ENCODE assay signal across 9 mouse cellular contexts in genomic region chr3:45681410-45681809, GRCm38 (mm10).
DNase-seq lines count a peak whose midpoint lies in the region; ATAC-seq and TF ChIP-seq lines count a peak whose summit lies in the region.
"Had no signal": no experiment of that assay in that cellular context is flagged by ENCODE, and none has a peak within 500 bp of the region (broad histone marks: within the 10 kb centered on the region; RNA-seq: fewer than 3 reads in every experiment).

No protein-coding gene starts in this region.

- no peaks in the 10 kb centered on the region; the same call in 1 of the 2 replicates for H3K27me3 ChIP-seq in lung, embryonic 16.5 days (ENCODE audit: control insufficient read depth, insufficient read depth, low read depth, low read length)
- H3K27me3 ChIP-seq in embryonic facial prominence, embryonic 13.5 days = peaks cover 8% of the 10 kb centered on the region
- H3K27me3 ChIP-seq in midbrain, embryonic 10.5 days (ENCODE audit: low read depth, poor library complexity, severe bottlenecking) = no peaks in the 10 kb centered on the region
- no peaks in the 10 kb centered on the region; the same call in 1 of the 2 replicates for H3K27me3 ChIP-seq in stomach, embryonic 16.5 days (ENCODE audit: control insufficient read depth, insufficient read depth, low read length)
- no peaks in the 10 kb centered on the region for H3K27me3 ChIP-seq in liver, embryonic 11.5 days (replicated peaks; ENCODE audit: control insufficient read depth, insufficient read depth, low read length)

- no peak overlapping the region for H3K9ac ChIP-seq in lung, embryonic 16.5 days (ENCODE audit: low read length)
- no peak overlapping the region for H3K9ac ChIP-seq in embryonic facial prominence, embryonic 13.5 days
- no peak overlapping the region for H3K9ac ChIP-seq in stomach, embryonic 16.5 days (ENCODE audit: low read length)
- H3K9ac ChIP-seq in liver, embryonic 11.5 days (ENCODE audit: low read depth, low read length) = no peak overlapping the region

- 11% methylated on average over 12 of the region's 12 CpGs for WGBS in lung, embryonic 16.5 days
- 14% methylated on average over 12 of the region's 12 CpGs for WGBS in lung, adult 2 months
- WGBS in embryonic facial prominence, embryonic 13.5 days = 7% methylated on average over 12 of the region's 12 CpGs
- 2% methylated on average over 12 of the region's 12 CpGs for WGBS in midbrain, embryonic 10.5 days
- 12% methylated on average over 12 of the region's 12 CpGs for WGBS in stomach, embryonic 16.5 days
- 14% methylated on average over 12 of the region's 12 CpGs for WGBS in liver, embryonic 11.5 days

- ATAC-seq in lung, embryonic 16.5 days (ENCODE audit: low read depth) = no peak
- no peak for ATAC-seq in embryonic facial prominence, embryonic 13.5 days (ENCODE audit: insufficient number of reproducible peaks, insufficient read depth, low FRiP score, low TSS enrichment, low read depth)
- ATAC-seq in stomach, embryonic 16.5 days (ENCODE audit: insufficient read depth, low FRiP score) = no peak
- ATAC-seq in liver, embryonic 11.5 days (replicated peaks; ENCODE audit: low FRiP score) = no peak

- no peaks in the 10 kb centered on the region for H3K4me1 ChIP-seq in lung, embryonic 16.5 days (replicated peaks; ENCODE audit: control insufficient read depth, insufficient read depth, low read length)
- no peaks in the 10 kb centered on the region for H3K4me1 ChIP-seq in lung, adult 2 months (ENCODE audit: control insufficient read depth, insufficient read depth, low read length)
- H3K4me1 ChIP-seq in embryonic facial prominence, embryonic 13.5 days = no peaks in the 10 kb centered on the region
- peaks cover 10% of the 10 kb centered on the region for H3K4me1 ChIP-seq in midbrain, embryonic 10.5 days
- H3K4me1 ChIP-seq in stomach, embryonic 16.5 days (ENCODE audit: control insufficient read depth, insufficient read depth, low read length) = no peaks in the 10 kb centered on the region
- no peaks in the 10 kb centered on the region for H3K4me1 ChIP-seq in liver, embryonic 11.5 days (replicated peaks; ENCODE audit: control insufficient read depth, insufficient read depth, low read length)

- no peak for TF ChIP-seq CTCF in lung, adult 2 months (IDR thresholded peaks at IDR 0.05; ENCODE audit: insufficient read depth, low read length)

- H3K27ac ChIP-seq in lung, embryonic 16.5 days (ENCODE audit: low read length) = no peak overlapping the region
- no peak overlapping the region for H3K27ac ChIP-seq in embryonic facial prominence, embryonic 13.5 days
- H3K27ac ChIP-seq in midbrain, embryonic 10.5 days (replicated peaks) = no peak overlapping the region
- H3K27ac ChIP-seq in stomach, embryonic 16.5 days (ENCODE audit: low read length) = no peak overlapping the region
- no peak overlapping the region for H3K27ac ChIP-seq in liver, embryonic 11.5 days (ENCODE audit: low read depth, low read length)

- H3K36me3 ChIP-seq in lung, embryonic 16.5 days (ENCODE audit: control insufficient read depth, insufficient read depth, low read length) = no peaks in the 10 kb centered on the region
- H3K36me3 ChIP-seq in embryonic facial prominence, embryonic 13.5 days = no peaks in the 10 kb centered on the region
- H3K36me3 ChIP-seq in midbrain, embryonic 10.5 days = no peaks in the 10 kb centered on the region
- H3K36me3 ChIP-seq in stomach, embryonic 16.5 days (ENCODE audit: control insufficient read depth, insufficient read depth, low read length) = no peaks in the 10 kb centered on the region
- H3K36me3 ChIP-seq in liver, embryonic 11.5 days (ENCODE audit: control insufficient read depth, insufficient read depth, low read length) = no peaks in the 10 kb centered on the region

- peak overlapping the region; percentile 21; the same call in 1 of the 2 replicates for H3K4me2 ChIP-seq in lung, embryonic 16.5 days (ENCODE audit: low read depth, low read length)
- H3K4me2 ChIP-seq in embryonic facial prominence, embryonic 13.5 days = peak overlapping the region; percentile 30
- H3K4me2 ChIP-seq in stomach, embryonic 16.5 days (ENCODE audit: low read depth, low read length) = peak overlapping the region; percentile 15; the same call in 1 of the 2 replicates
- H3K4me2 ChIP-seq in liver, embryonic 11.5 days = no peak overlapping the region

- DNase-seq in lung, adult 2 months = no peak
- peak; percentile 39 for DNase-seq in midbrain, embryonic 10.5 days (ENCODE audit: low spot score)
- no peak for DNase-seq in lung, postnatal 4 days
- DNase-seq in liver, embryonic 11.5 days (ENCODE audit: low spot score) = no peak
- DNase-seq: left cerebral cortex, postnatal 4 days; thymus, postnatal 14 days had no signal

- H3K9me3 ChIP-seq in lung, embryonic 16.5 days (ENCODE audit: control insufficient read depth, low read length) = no peaks in the 10 kb centered on the region
- no peaks in the 10 kb centered on the region for H3K9me3 ChIP-seq in embryonic facial prominence, embryonic 13.5 days
- H3K9me3 ChIP-seq in midbrain, embryonic 10.5 days (replicated peaks) = no peaks in the 10 kb centered on the region
- H3K9me3 ChIP-seq in stomach, embryonic 16.5 days (replicated peaks; ENCODE audit: control insufficient read depth, low read length) = no peaks in the 10 kb centered on the region
- no peaks in the 10 kb centered on the region for H3K9me3 ChIP-seq in liver, embryonic 11.5 days (ENCODE audit: control insufficient read depth, low read length)

- no peak for TF ChIP-seq POLR2A in lung, adult 2 months (IDR thresholded peaks at IDR 0.05; ENCODE audit: borderline replicate concordance, extremely low read depth, low read depth, low read length)

- no peak overlapping the region for H3K4me3 ChIP-seq in lung, embryonic 16.5 days (ENCODE audit: low read length)
- no peak overlapping the region for H3K4me3 ChIP-seq in lung, adult 2 months (replicated peaks; ENCODE audit: extremely low read depth, low read depth, low read length)
- no peak overlapping the region for H3K4me3 ChIP-seq in embryonic facial prominence, embryonic 13.5 days
- peak overlapping the region; percentile 36 for H3K4me3 ChIP-seq in midbrain, embryonic 10.5 days
- H3K4me3 ChIP-seq in stomach, embryonic 16.5 days (replicated peaks; ENCODE audit: low read length) = no peak overlapping the region
- H3K4me3 ChIP-seq in liver, embryonic 11.5 days (ENCODE audit: low read depth, low read length) = no peak overlapping the region
